14 mouse cellular contexts compared by ENCODE assay signal in genomic region chr3:79416944-79417680, GRCm38 (mm10).
DNase-seq lines count a peak whose midpoint lies in the region; ATAC-seq lines count a peak whose summit lies in the region.
"Had no signal": no experiment of that assay in that cellular context is flagged by ENCODE, and none has a peak within 500 bp of the region (broad histone marks: within the 10 kb centered on the region; RNA-seq: fewer than 3 reads in every experiment).

No protein-coding gene starts in this region.

- ATAC-seq in embryonic facial prominence, embryonic 11.5 days (replicated peaks; ENCODE audit: insufficient number of reproducible peaks, low FRiP score, low TSS enrichment, low read depth) = peak; percentile 81; the same call in 1 of the 2 replicates
- peak; percentile 92 for ATAC-seq in hindbrain, embryonic 11.5 days (ENCODE audit: low FRiP score)
- peak; percentile 89 for ATAC-seq in midbrain, embryonic 15.5 days (replicated peaks)
- ATAC-seq: inflammation-experienced regulatory T-cells, adult 6 months; liver, embryonic 12.5 days had no signal

- H3K27me3 ChIP-seq in embryonic facial prominence, embryonic 11.5 days (ENCODE audit: control insufficient read depth, insufficient read depth, low read length) = no peaks in the 10 kb centered on the region
- no peaks in the 10 kb centered on the region for H3K27me3 ChIP-seq in hindbrain, embryonic 11.5 days (ENCODE audit: control insufficient read depth, insufficient read depth, low read length)
- no peaks in the 10 kb centered on the region for H3K27me3 ChIP-seq in midbrain, embryonic 15.5 days (replicated peaks)
- H3K27me3 ChIP-seq: heart, embryonic 12.5 days; liver, embryonic 12.5 days had no signal

- WGBS in embryonic facial prominence, embryonic 11.5 days = 29% methylated on average over 4 of the region's 4 CpGs
- WGBS in hindbrain, embryonic 11.5 days = 39% methylated on average over 4 of the region's 4 CpGs
- WGBS in midbrain, embryonic 15.5 days = 12% methylated on average over 4 of the region's 4 CpGs

- DNase-seq in R1 (ENCODE audit: low read depth, low spot score) = peak; percentile 91
- peak; percentile 69 for DNase-seq in embryonic facial prominence, embryonic 11.5 days (ENCODE audit: low spot score)
- DNase-seq in hindbrain, embryonic 11.5 days (ENCODE audit: low spot score) = peak; percentile 77
- no peak for DNase-seq in cerebellum, adult 8-10 months
- no peak for DNase-seq in thymus, adult 18-20 months
- no peak for DNase-seq in right cerebral cortex, adult 2 months (ENCODE audit: low spot score in 2 of 2)
- DNase-seq: cerebellum, postnatal 25 days; kidney, postnatal 25 days; spleen, adult 18-20 months had no signal

- no peak overlapping the region for H3K4me3 ChIP-seq in embryonic facial prominence, embryonic 11.5 days (ENCODE audit: low read depth, low read length)
- no peak overlapping the region for H3K4me3 ChIP-seq in hindbrain, embryonic 11.5 days (ENCODE audit: low read depth, low read length)
- no peak overlapping the region for H3K4me3 ChIP-seq in midbrain, embryonic 15.5 days
- H3K4me3 ChIP-seq: heart, embryonic 12.5 days; liver, embryonic 12.5 days had no signal

- no peak overlapping the region for H3K4me2 ChIP-seq in embryonic facial prominence, embryonic 11.5 days (ENCODE audit: low read depth, low read length)
- no peak overlapping the region for H3K4me2 ChIP-seq in hindbrain, embryonic 11.5 days (replicated peaks; ENCODE audit: low read depth, low read length)
- H3K4me2 ChIP-seq in midbrain, embryonic 15.5 days = peak overlapping the region; percentile 17; the same call in 1 of the 2 replicates
- H3K4me2 ChIP-seq: heart, embryonic 12.5 days; liver, embryonic 12.5 days had no signal

- H3K36me3 ChIP-seq in embryonic facial prominence, embryonic 11.5 days (replicated peaks; ENCODE audit: control insufficient read depth, insufficient read depth, low read depth, low read length) = no peaks in the 10 kb centered on the region
- no peaks in the 10 kb centered on the region for H3K36me3 ChIP-seq in hindbrain, embryonic 11.5 days (ENCODE audit: control insufficient read depth, insufficient read depth, low read length)
- H3K36me3 ChIP-seq in midbrain, embryonic 15.5 days (replicated peaks) = no peaks in the 10 kb centered on the region
- H3K36me3 ChIP-seq: heart, embryonic 12.5 days; liver, embryonic 12.5 days had no signal

- no peak overlapping the region for H3K9ac ChIP-seq in embryonic facial prominence, embryonic 11.5 days (replicated peaks; ENCODE audit: low read length)
- H3K9ac ChIP-seq in hindbrain, embryonic 11.5 days (ENCODE audit: low read depth, low read length) = no peak overlapping the region
- no peak overlapping the region for H3K9ac ChIP-seq in midbrain, embryonic 15.5 days
- H3K9ac ChIP-seq: heart, embryonic 12.5 days; liver, embryonic 12.5 days had no signal

- H3K9me3 ChIP-seq in embryonic facial prominence, embryonic 11.5 days (replicated peaks; ENCODE audit: control insufficient read depth, low read length) = no peaks in the 10 kb centered on the region
- H3K9me3 ChIP-seq in hindbrain, embryonic 11.5 days (ENCODE audit: control insufficient read depth, low read length) = no peaks in the 10 kb centered on the region
- no peaks in the 10 kb centered on the region for H3K9me3 ChIP-seq in midbrain, embryonic 15.5 days
- H3K9me3 ChIP-seq: heart, embryonic 12.5 days; liver, embryonic 12.5 days had no signal

- no peak overlapping the region for H3K27ac ChIP-seq in embryonic facial prominence, embryonic 11.5 days (replicated peaks; ENCODE audit: low read depth, low read length)
- peak overlapping the region; percentile 64; the same call in 1 of the 2 replicates for H3K27ac ChIP-seq in hindbrain, embryonic 11.5 days (ENCODE audit: low read depth, low read length)
- peak overlapping the region; percentile 58 for H3K27ac ChIP-seq in midbrain, embryonic 15.5 days
- H3K27ac ChIP-seq: liver, embryonic 12.5 days; macrophage had no signal

- H3K4me1 ChIP-seq in embryonic facial prominence, embryonic 11.5 days (ENCODE audit: control insufficient read depth, insufficient read depth, low read length) = no peaks in the 10 kb centered on the region
- no peaks in the 10 kb centered on the region for H3K4me1 ChIP-seq in hindbrain, embryonic 11.5 days (replicated peaks; ENCODE audit: control insufficient read depth, insufficient read depth, low read length)
- H3K4me1 ChIP-seq in midbrain, embryonic 15.5 days = peaks cover 11% of the 10 kb centered on the region
- H3K4me1 ChIP-seq: heart, embryonic 12.5 days; liver, embryonic 12.5 days had no signal

Comparison
In these comparisons a context has a peak if more than half of its experiments do, and no peak if none do; other contexts are left out.
1. DNase-seq: peak in R1 (single experiment), embryonic facial prominence, embryonic 11.5 days (single experiment) and hindbrain, embryonic 11.5 days (single experiment); none in cerebellum, adult 8-10 months (single experiment), thymus, adult 18-20 months (0 of 2) and right cerebral cortex, adult 2 months (0 of 2).
2. Peak in every context shown above with its lines, with median percentiles within 50 percentile points of each other: ATAC-seq.